Mouse (Mus musculus) limb, embryonic 15.5 days (tissue): ENCODE data around the gene Spata18. TPM values are rescaled to one million over a fixed set of nuclear protein-coding genes. Genes with fewer than 3 reads are reported as not detected.
A peak's percentile ranks its signal among the peaks of the same experiment; 100 is the strongest.

Experiments used
- ATAC-seq: fragments of 200-750 bp; cut with Nextera tagmentation; 2 replicates; pipeline ENCODE4 v1.8.0; 2017; ENCODE audit warnings: low read depth, moderate TSS enrichment; ENCODE audit not compliant: insufficient number of reproducible peaks, low FRiP score, low TSS enrichment
- H3K27ac ChIP-seq: fragments of 300-500 bp; sonication (generic); 2 replicates; pipeline ENCODE4 v1.5.1; 2015; ENCODE audit warnings: moderate library complexity, mild to moderate bottlenecking, inconsistent platforms
- H3K27me3 ChIP-seq: fragments of 300-500 bp; sonication (generic); 2 replicates; pipeline ENCODE4 v1.6.1; 2015; ENCODE audit warnings: inconsistent platforms
- H3K36me3 ChIP-seq: fragments of 300-500 bp; sonication (generic); 2 replicates; pipeline ENCODE4 v1.6.1; 2015; ENCODE audit warnings: inconsistent platforms
- H3K4me1 ChIP-seq: fragments of 300-500 bp; sonication (generic); 2 replicates; pipeline ENCODE4 v1.6.1; 2015; ENCODE audit warnings: inconsistent platforms
- H3K4me2 ChIP-seq: fragments of 300-500 bp; sonication (generic); 2 replicates; pipeline ENCODE4 v1.6.1; 2015; ENCODE audit warnings: mild to moderate bottlenecking, inconsistent platforms
- H3K4me3 ChIP-seq: fragments of 300-500 bp; sonication (generic); 2 replicates; pipeline ENCODE4 v1.5.1; 2015; ENCODE audit warnings: mild to moderate bottlenecking, inconsistent platforms
- H3K9ac ChIP-seq: fragments of 300-500 bp; sonication (generic); 2 replicates; pipeline ENCODE4 v1.6.1; 2015; ENCODE audit warnings: inconsistent platforms
- H3K9me3 ChIP-seq: fragments of 300-500 bp; sonication (generic); 2 replicates; pipeline ENCODE4 v1.6.1; 2016; ENCODE audit warnings: inconsistent platforms
- WGBS: fragments of 180-500 bp; shearing (Covaris S2); methylation state at CpG from one replicate; pipeline ENCODE4 v1.1.7; 2015; 5-methylcytosine and 5-hydroxymethylcytosine counted together
- polyA plus RNA-seq: library from polyadenylated mRNA; unstranded; fragments of >200 nt; fragmentation: Nextera tagmentation; extraction: Ambion mirVana; gene quantifications from 2 replicates; pipeline ENCODE4 v1.2.1, GENCODE M21; 2015

Spata18 gene
- polyA plus RNA-seq, 1 experiment from 2014 or later: 1.1 TPM

GRCm38 (mm10) chr5:73667877-73668276 is 16.7 kb downstream of the Spata18 start:
- no peak overlapping the region for H3K27ac ChIP-seq
- H3K9me3 ChIP-seq: no peaks in the 10 kb centered on the region
- 85% methylated on average over 2 of the region's 2 CpGs for WGBS
- no peak for ATAC-seq
- no peak overlapping the region for H3K4me3 ChIP-seq
- no peaks in the 10 kb centered on the region for H3K27me3 ChIP-seq
- H3K4me1 ChIP-seq: peaks cover 7% of the 10 kb centered on the region; the same call in 1 of the 2 replicates
- H3K36me3 ChIP-seq: no peaks in the 10 kb centered on the region
- H3K4me2 ChIP-seq: no peak overlapping the region
- no peak overlapping the region for H3K9ac ChIP-seq

GRCm38 (mm10) chr5:73669386-73669785 is 18.2 kb downstream of the Spata18 start:
- Histone ChIP-seq H3K27me3 (no peaks in the 10 kb centered on the region), H3K9ac (no peak overlapping the region), H3K27ac (no peak overlapping the region), H3K36me3 (no peaks in the 10 kb centered on the region), H3K4me3 (no peak overlapping the region), H3K9me3 (no peaks in the 10 kb centered on the region), H3K4me1 (peaks cover 7% of the 10 kb centered on the region; the same call in 1 of the 2 replicates), H3K4me2 (no peak overlapping the region)
- no peak for ATAC-seq
- 54% methylated on average over 26 of the region's 26 CpGs for WGBS

- H3K27ac ChIP-seq: no peak overlapping the region
- no peaks in the 10 kb centered on the region for H3K4me1 ChIP-seq
- no peak for ATAC-seq
These were observed 24.4 kb downstream of the Spata18 start for GRCm38 (mm10) chr5:73675604-73676003.

GRCm38 (mm10) chr5:73676626-73677025 is 25.4 kb downstream of the Spata18 start:
- 59% methylated on average over 13 of the region's 13 CpGs for WGBS
- no peak for ATAC-seq
- Histone ChIP-seq H3K27ac (no peak overlapping the region), H3K9ac (no peak overlapping the region), H3K36me3 (no peaks in the 10 kb centered on the region), H3K4me1 (no peaks in the 10 kb centered on the region), H3K27me3 (no peaks in the 10 kb centered on the region), H3K4me2 (no peak overlapping the region), H3K4me3 (no peak overlapping the region), H3K9me3 (no peaks in the 10 kb centered on the region)

More at GRCm38 (mm10) chr5:73675604-73676003, 24.4 kb downstream of the Spata18 start:
- H3K9ac ChIP-seq: no peak overlapping the region
- H3K4me3 ChIP-seq: no peak overlapping the region
- H3K36me3 ChIP-seq: no peaks in the 10 kb centered on the region
- no peaks in the 10 kb centered on the region for H3K9me3 ChIP-seq
- H3K27me3 ChIP-seq: no peaks in the 10 kb centered on the region
- no peak overlapping the region for H3K4me2 ChIP-seq
- 78% methylated on average over 3 of the region's 3 CpGs for WGBS

GRCm38 (mm10) chr5:73683221-73683620 is 32.0 kb downstream of the Spata18 start:
- Histone ChIP-seq H3K27ac (no peak overlapping the region), H3K4me3 (no peak overlapping the region), H3K9me3 (no peaks in the 10 kb centered on the region), H3K9ac (no peak overlapping the region), H3K4me2 (no peak overlapping the region), H3K27me3 (no peaks in the 10 kb centered on the region), H3K36me3 (no peaks in the 10 kb centered on the region), H3K4me1 (0 out of 2 replicates have a peak, but pooled peaks cover 2% of the 10 kb centered on the region)
- ATAC-seq: no peak
- 79% methylated on average over 6 of the region's 6 CpGs for WGBS

GRCm38 (mm10) chr5:73683706-73684409 is 32.7 kb downstream of the Spata18 start:
- H3K36me3 ChIP-seq: no peaks in the 10 kb centered on the region
- no peak overlapping the region for H3K27ac ChIP-seq
- H3K9ac ChIP-seq: no peak overlapping the region
- H3K4me1 ChIP-seq: peaks cover 4% of the 10 kb centered on the region; the same call in 1 of the 2 replicates
- 45% methylated on average over 9 of the region's 9 CpGs for WGBS
- H3K9me3 ChIP-seq: no peaks in the 10 kb centered on the region
- no peak overlapping the region for H3K4me3 ChIP-seq
- H3K27me3 ChIP-seq: no peaks in the 10 kb centered on the region
- no peak for ATAC-seq
- no peak overlapping the region for H3K4me2 ChIP-seq

- H3K27ac ChIP-seq: no peak overlapping the region
- no peak overlapping the region for H3K4me2 ChIP-seq
- no peaks in the 10 kb centered on the region for H3K9me3 ChIP-seq
- 15% methylated on average over 4 of the region's 4 CpGs for WGBS
- H3K4me1 ChIP-seq: peaks cover 4% of the 10 kb centered on the region; the same call in 1 of the 2 replicates
- no peak overlapping the region for H3K4me3 ChIP-seq
- ATAC-seq: no peak
- no peak overlapping the region for H3K9ac ChIP-seq
- no peaks in the 10 kb centered on the region for H3K36me3 ChIP-seq
- no peaks in the 10 kb centered on the region for H3K27me3 ChIP-seq
These were observed 35.0 kb downstream of the Spata18 start for GRCm38 (mm10) chr5:73686149-73686548.

- H3K27ac ChIP-seq: peak overlapping the region; percentile 50; the same call in 1 of the 2 replicates
- peaks cover 11% of the 10 kb centered on the region for H3K4me1 ChIP-seq
- no peak for ATAC-seq
- 55% methylated on average over 1 of the region's 1 CpGs for WGBS
- no peaks in the 10 kb centered on the region for H3K27me3 ChIP-seq
- H3K4me3 ChIP-seq: no peak overlapping the region
- H3K9ac ChIP-seq: no peak overlapping the region
- no peaks in the 10 kb centered on the region for H3K36me3 ChIP-seq
- no peaks in the 10 kb centered on the region for H3K9me3 ChIP-seq
- H3K4me2 ChIP-seq: no peak overlapping the region
These were observed 37.4 kb downstream of the Spata18 start for GRCm38 (mm10) chr5:73688576-73688975.

- no peaks in the 10 kb centered on the region for H3K9me3 ChIP-seq
- no peaks in the 10 kb centered on the region for H3K36me3 ChIP-seq
- no peak overlapping the region for H3K9ac ChIP-seq
- no peak overlapping the region for H3K4me2 ChIP-seq
- WGBS: 76% methylated on average over 2 of the region's 2 CpGs
- no peak for ATAC-seq
- peaks cover 13% of the 10 kb centered on the region for H3K4me1 ChIP-seq
- H3K4me3 ChIP-seq: no peak overlapping the region
- H3K27me3 ChIP-seq: no peaks in the 10 kb centered on the region
- no peak overlapping the region for H3K27ac ChIP-seq
These were observed 39.0 kb downstream of the Spata18 start for GRCm38 (mm10) chr5:73690146-73690545.

- no peak overlapping the region for H3K4me2 ChIP-seq
- no peak overlapping the region for H3K9ac ChIP-seq
- ATAC-seq: no peak
- no peaks in the 10 kb centered on the region for H3K36me3 ChIP-seq
- H3K27me3 ChIP-seq: no peaks in the 10 kb centered on the region
- H3K4me3 ChIP-seq: no peak overlapping the region
- 47% methylated on average over 15 of the region's 15 CpGs for WGBS
- peaks cover 11% of the 10 kb centered on the region for H3K4me1 ChIP-seq
- H3K9me3 ChIP-seq: no peaks in the 10 kb centered on the region
- peak overlapping the region; percentile 38 for H3K27ac ChIP-seq
These were observed 40.7 kb downstream of the Spata18 start for GRCm38 (mm10) chr5:73691723-73692520.

GRCm38 (mm10) chr5:73693778-73694177 is 42.6 kb downstream of the Spata18 start:
- WGBS: 49% methylated on average over 1 of the region's 1 CpGs
- Histone ChIP-seq H3K9me3 (no peaks in the 10 kb centered on the region), H3K4me3 (no peak overlapping the region), H3K27ac (peak overlapping the region; percentile 62), H3K9ac (no peak overlapping the region), H3K36me3 (no peaks in the 10 kb centered on the region), H3K4me1 (peaks cover 9% of the 10 kb centered on the region), H3K4me2 (no peak overlapping the region), H3K27me3 (no peaks in the 10 kb centered on the region)
- no peak for ATAC-seq
